Mouse (Mus musculus) testis, adult 2 months (tissue): ENCODE measurements around the gene Sirt3.

Experiments used
- CTCF ChIP-seq: fragments of 200-500 bp; IDR thresholded peaks from 2 replicates; pipeline ENCODE4 v1.5.1; 2012; ENCODE audit warnings: low read depth, mild to moderate bottlenecking, inconsistent platforms, low read length, moderate library complexity; ENCODE audit not compliant: control insufficient read depth, insufficient read depth, insufficient replicate concordance
- POLR2A ChIP-seq: fragments of 200-500 bp; IDR thresholded peaks from 2 replicates; pipeline ENCODE4 v1.6.1; 2012; ENCODE audit warnings: low read depth, mild to moderate bottlenecking, inconsistent platforms, low read length, moderate library complexity; ENCODE audit not compliant: control insufficient read depth

GRCm38 (mm10) chr7:140854483-140854882 lies 27.6 kb downstream of the Sirt3 start:
- TF ChIP-seq POLR2A (no peak), CTCF (no peak)
